Mouse (Mus musculus) spleen, adult 12 weeks (tissue): ENCODE data around the gene Fcrl5.

Experiments
- DNase-seq: peaks from one replicate; pipeline ENCODE4 v3.0.0; 2022; ENCODE audit warnings: low spot score

Fcrl5 gene

GRCm38 (mm10) chr3:87500088-87501055, 64.8 kb downstream of the Fcrl5 start:
- DNase-seq, result no peak

GRCm38 (mm10) chr3:87501151-87501550, 65.6 kb downstream of the Fcrl5 start:
- DNase-seq, result no peak

GRCm38 (mm10) chr3:87502771-87503170, 67.2 kb downstream of the Fcrl5 start:
- no peak for DNase-seq

- no peak for DNase-seq
Measured at GRCm38 (mm10) chr3:87504330-87504729, 68.8 kb downstream of the Fcrl5 start.

GRCm38 (mm10) chr3:87504749-87505425, 69.3 kb downstream of the Fcrl5 start:
- DNase-seq, result no peak

GRCm38 (mm10) chr3:87506456-87507416, 71.2 kb downstream of the Fcrl5 start:
- DNase-seq, result no peak

GRCm38 (mm10) chr3:87508205-87508901, 72.8 kb downstream of the Fcrl5 start:
- DNase-seq, result peak; percentile 43

- DNase-seq, result no peak
Measured at GRCm38 (mm10) chr3:87509061-87509460, 73.5 kb downstream of the Fcrl5 start.

GRCm38 (mm10) chr3:87510832-87511231, 75.3 kb downstream of the Fcrl5 start:
- DNase-seq, result no peak

- DNase-seq, result no peak
Measured at GRCm38 (mm10) chr3:87511971-87512765, 76.6 kb downstream of the Fcrl5 start.

GRCm38 (mm10) chr3:87515567-87516081, 80.1 kb downstream of the Fcrl5 start:
- no peak for DNase-seq

GRCm38 (mm10) chr3:87518425-87518824, 82.9 kb downstream of the Fcrl5 start:
- DNase-seq, result no peak

- no peak for DNase-seq
Measured at GRCm38 (mm10) chr3:87521126-87521525, 85.6 kb downstream of the Fcrl5 start.

GRCm38 (mm10) chr3:87521833-87522232, 86.3 kb downstream of the Fcrl5 start:
- no peak for DNase-seq

- no peak for DNase-seq
Measured at GRCm38 (mm10) chr3:87523701-87524100, 88.1 kb downstream of the Fcrl5 start.

- DNase-seq, result peak; percentile 66
Measured at GRCm38 (mm10) chr3:87525043-87525836, 89.7 kb downstream of the Fcrl5 start, which contains the start of gene Etv3. Etv3 (plus strand) TSS chr3:87525407.

GRCm38 (mm10) chr3:87525837-87526570, 90.4 kb downstream of the Fcrl5 start:
- DNase-seq, result no peak

GRCm38 (mm10) chr3:87527139-87527538, 91.6 kb downstream of the Fcrl5 start:
- DNase-seq, result no peak

GRCm38 (mm10) chr3:87528021-87528420, 92.4 kb downstream of the Fcrl5 start:
- no peak for DNase-seq
